Mouse (Mus musculus): ENCODE measurements at regions not wholly inside any gene's neighbourhood (a gene's known extent, or its start where the extent isn't known, plus 50 kb on each side); places are given as distances from the start of the nearest gene placed in this dataset.

DNA sequence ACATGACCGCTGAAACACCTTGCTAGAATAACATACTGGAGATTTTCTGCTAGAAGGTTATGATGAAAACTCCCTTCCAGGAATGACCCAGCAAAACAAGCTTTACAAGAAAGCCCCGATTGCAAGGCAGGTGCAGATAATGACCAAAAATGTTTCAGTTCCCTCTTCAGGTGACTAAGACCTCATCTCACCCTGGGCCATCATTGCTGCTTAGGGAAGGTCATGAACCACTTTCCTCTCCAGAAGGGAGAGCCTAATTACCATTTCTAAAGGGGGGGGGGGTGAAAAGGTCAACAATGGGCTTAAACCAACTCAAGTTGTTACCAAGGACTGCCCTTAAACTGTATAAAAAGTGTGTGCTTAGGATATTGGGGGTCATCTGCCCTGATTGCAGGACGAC is 59.8 kb upstream of the Speer4c start:
- no peak for DNase-seq (ENCODE audit: low spot score)

DNA sequence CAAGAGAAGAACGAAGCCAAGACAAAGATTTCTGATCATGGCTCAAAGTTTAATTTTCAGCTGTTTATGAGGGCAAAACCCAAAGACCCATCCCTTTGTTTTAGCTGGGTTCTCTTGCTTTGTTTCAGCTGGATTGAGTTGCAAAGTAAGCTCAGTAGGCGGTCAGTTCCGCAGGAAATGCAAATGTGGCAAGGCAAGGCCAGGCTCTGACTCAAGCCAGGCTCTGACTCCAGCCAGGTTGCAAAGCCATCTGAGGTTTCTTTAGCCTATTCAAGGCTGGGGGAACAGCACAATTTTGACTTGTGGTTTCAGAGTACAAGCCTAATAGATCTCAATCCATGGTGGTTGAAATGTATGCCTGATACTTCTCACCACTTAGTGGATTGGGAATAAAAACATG is 60.5 kb upstream of the Speer4c start:
- no peak for DNase-seq (ENCODE audit: low spot score)

GRCm38 (mm10) chr5:15776106-15776505 is 62.0 kb upstream of the Speer4c start:
- DNase-seq (ENCODE audit: low spot score): no peak

- no peak for DNase-seq (ENCODE audit: low spot score)
These were observed 89.5 kb upstream of the Speer4c start for GRCm38 (mm10) chr5:15803583-15803982.

DNA sequence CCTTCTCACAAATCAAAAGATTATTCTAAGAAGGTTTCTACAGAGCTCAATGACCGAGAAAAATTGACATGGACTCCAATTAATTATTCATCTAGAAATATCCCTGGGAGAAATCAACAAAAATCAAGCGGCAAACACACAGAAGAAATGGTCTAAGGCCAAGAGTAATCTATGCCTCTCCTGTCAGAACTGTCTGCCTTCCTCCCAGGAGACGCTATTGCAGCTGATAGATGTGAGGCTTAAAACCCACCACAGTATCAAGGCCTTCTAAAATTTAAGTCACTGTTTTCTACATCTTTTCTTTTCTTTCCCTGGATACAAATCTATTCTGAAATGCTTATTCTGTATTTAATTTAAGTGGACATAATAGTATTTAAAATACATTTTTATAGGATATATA is 102.8 kb upstream of the Speer4c start:
- no peak for DNase-seq (ENCODE audit: low spot score)

- no peak for DNase-seq (ENCODE audit: low spot score)
These were observed 103.3 kb upstream of the Speer4c start for GRCm38 (mm10) chr5:15817366-15817765.

DNA sequence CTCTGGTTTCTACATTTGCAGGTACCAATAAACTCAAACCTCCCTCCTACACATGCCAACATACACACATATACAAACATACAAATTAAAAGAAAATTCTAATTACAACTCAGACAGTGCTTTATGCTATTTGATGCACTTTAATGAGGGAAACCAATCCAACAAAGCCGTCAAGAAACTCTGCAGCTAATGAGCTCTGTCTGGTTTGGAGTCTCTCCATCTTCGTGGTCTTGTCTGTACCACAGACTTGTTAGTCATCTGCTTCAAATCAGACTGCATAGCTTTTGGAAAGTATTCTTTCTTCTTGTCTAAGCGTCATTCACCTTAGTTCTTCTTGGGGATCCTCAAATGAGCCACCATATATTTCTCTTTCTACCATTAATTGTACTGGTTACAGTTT is 108.9 kb upstream of the Speer4c start:
- DNase-seq (ENCODE audit: low spot score): no peak

- DNase-seq (ENCODE audit: low spot score): no peak
These were observed 103.0 kb upstream of the Cacna2d1 start for GRCm38 (mm10) chr5:15831527-15831926.

DNA sequence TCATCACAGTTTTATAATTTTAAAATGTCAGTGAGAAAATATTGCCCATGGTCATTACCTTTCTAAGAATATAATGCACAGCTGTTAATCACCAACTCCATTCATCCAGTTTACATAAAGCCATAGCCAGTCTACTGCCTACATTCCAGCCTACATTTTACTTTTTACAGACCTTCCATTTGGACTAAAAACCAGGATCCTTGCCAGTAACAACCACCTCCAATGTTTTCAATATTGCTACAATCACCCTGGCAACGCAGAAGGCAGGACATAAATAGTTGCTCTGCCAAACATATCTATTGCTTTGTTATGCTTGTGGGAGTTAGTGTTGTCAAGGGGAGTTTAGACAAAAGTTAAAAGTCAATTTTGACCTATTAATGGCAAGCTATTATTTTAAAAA is 102.2 kb upstream of the Cacna2d1 start:
- DNase-seq (ENCODE audit: low spot score): no peak

DNA sequence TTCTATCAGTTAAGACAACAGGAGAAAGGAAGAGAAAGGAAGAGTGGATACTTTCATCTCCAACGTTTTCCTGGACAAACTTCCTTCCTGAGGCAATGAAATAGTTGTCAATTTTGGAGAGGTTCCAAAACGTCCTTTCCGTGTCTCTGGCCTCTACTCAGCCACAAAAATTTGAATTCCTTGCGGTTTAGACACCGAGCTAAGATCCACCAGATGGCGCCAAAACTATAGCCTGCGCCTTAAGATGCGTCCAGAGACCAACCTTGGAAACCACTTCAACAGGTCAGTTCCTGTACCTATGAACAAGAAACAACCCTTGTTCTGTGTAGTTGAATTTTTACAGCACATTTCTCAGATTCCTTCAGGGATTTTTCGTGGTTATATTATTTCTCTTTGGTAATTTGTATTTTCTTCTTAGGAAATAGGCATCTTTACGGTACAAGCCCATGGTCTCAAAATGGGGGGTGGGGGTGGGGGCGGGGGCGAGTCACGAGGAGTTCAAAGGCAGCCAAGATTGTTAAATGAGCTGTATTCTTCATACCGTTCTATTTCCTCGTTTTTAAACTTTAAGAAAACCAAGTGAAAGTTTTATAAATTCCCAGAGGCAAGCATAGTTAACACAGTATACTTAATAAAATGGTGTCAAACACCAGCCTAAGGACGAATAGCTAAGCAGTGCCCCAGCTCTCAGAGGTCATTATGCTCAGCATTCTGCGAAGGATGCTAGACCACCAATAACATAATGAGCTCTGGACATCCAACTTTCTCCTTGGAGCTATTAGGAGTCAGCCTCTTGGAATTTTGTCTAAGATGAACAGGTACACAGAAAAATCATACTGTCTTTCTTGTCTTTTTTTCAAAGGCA is 96.2 kb upstream of the Cacna2d1 start:
- peak; percentile 29 for DNase-seq (ENCODE audit: low spot score)

DNA sequence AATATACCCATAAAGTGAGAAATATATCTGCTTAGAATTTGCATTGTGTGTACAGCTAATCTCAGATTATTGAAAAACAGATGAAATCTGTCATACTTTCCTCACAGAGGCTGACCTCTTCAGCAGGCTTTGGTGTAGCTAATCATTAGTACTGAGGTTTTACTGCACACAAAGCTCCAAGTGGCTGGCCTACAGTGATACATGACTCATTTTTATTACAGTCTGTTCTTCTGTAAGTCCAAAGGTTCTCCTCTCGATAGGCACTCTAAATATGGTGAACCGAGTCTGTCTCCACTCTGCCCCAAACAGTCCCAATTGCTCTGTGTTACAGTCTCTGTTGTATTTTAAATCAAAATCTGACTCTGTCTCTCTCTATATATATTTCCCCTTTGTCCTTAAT is 87.7 kb upstream of the Cacna2d1 start:
- DNase-seq (ENCODE audit: low spot score): no peak

- DNase-seq (ENCODE audit: low spot score): no peak
These were observed 85.0 kb upstream of the Cacna2d1 start for GRCm38 (mm10) chr5:15849520-15849919.

- DNase-seq (ENCODE audit: low spot score): no peak
These were observed 84.2 kb upstream of the Cacna2d1 start for GRCm38 (mm10) chr5:15850126-15850801.

DNA sequence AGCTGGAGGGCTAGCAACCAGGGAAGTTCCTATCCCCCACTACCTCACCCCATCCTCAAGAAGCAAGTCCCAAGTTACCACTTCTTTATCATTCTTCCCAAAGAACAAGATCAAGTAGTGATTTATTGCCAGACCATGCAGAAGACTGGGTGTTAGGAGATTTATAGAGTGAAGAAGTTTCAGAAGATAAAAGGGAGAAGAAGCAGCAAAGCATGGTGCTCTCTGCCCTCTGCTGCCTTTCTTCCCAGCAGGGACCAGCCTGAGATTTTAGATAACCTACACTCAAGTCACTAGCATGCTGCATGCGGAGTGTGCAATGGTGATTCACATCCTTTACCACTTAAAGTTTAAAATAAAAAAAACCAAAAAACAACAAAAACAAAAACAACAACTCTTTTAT is 79.7 kb upstream of the Cacna2d1 start:
- no peak for DNase-seq (ENCODE audit: low spot score)

DNA sequence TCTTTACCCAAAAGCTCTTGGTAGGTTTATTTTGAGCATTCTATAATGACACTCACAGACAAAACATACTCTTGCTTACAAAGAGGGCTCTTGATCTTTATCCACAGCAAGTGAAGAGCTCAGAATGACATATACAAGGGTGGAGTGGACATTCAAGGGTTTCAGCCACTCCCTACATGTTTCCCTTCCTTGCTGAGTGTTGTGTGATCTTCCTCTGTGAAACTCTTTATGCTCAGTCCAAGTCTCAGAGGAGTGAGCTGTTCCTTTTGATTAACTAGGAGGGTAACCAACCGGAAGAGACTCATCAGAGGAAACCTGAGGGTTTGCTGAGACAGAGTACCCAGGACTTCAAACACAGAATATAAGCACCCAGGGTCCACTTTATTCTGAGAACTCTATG is 77.5 kb upstream of the Cacna2d1 start:
- no peak for DNase-seq (ENCODE audit: low spot score)

GRCm38 (mm10) chr5:15874065-15874464 is 60.4 kb upstream of the Cacna2d1 start:
- DNase-seq (ENCODE audit: low spot score): no peak

DNA sequence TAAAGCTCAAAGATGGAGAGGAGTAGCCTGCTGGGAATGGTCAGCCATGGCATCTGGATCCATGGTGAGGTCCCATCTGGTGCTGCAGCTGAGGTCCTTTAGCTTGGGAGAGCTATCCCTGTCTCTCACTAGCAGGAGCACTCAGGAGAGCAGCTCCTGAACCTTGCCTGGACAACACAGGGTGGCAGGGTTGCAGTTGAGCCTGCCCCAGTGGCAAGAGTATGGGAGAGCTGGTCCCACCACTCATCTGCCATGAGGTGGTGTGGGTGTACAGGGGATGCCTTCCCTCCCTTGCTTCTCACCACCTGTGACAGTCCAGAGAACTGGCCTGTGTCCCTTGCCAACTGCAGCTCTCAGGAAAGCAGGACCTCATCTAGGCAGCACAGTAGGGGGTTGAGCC is 51.5 kb upstream of the Cacna2d1 start:
- no peak for DNase-seq (ENCODE audit: low spot score)

All from MN1 (cell line).